Mouse (Mus musculus) forebrain, embryonic 15.5 days (tissue): ENCODE measurements around the gene Sergef. TPM values are rescaled to one million over a fixed set of nuclear protein-coding genes. Genes with fewer than 3 reads are reported as not detected.
A peak's percentile ranks its signal among the peaks of the same experiment; 100 is the strongest.

ENCODE experiments used
- ATAC-seq: fragments of 200-750 bp; cut with Nextera tagmentation; replicated peaks from 2 replicates; pipeline ENCODE4 v1.8.0; 2017; ENCODE audit warnings: mild to moderate bottlenecking, moderate TSS enrichment, moderate library complexity
- H3K27ac ChIP-seq: fragments of 300-500 bp; sonication (generic); replicated peaks from 2 replicates; pipeline ENCODE4 v1.5.1; 2015; ENCODE audit warnings: mild to moderate bottlenecking, inconsistent platforms
- H3K27me3 ChIP-seq: fragments of 300-500 bp; sonication (generic); 2 replicates; pipeline ENCODE4 v1.6.1; 2015; ENCODE audit warnings: inconsistent platforms
- H3K36me3 ChIP-seq: fragments of 300-500 bp; sonication (generic); 2 replicates; pipeline ENCODE4 v1.6.1; 2015; ENCODE audit warnings: mild to moderate bottlenecking, inconsistent platforms
- H3K4me1 ChIP-seq: fragments of 300-500 bp; sonication (generic); 2 replicates; pipeline ENCODE4 v1.6.1; 2015; ENCODE audit warnings: inconsistent platforms
- H3K4me2 ChIP-seq: fragments of 300-500 bp; sonication (generic); replicated peaks from 2 replicates; pipeline ENCODE4 v1.6.1; 2015; ENCODE audit warnings: mild to moderate bottlenecking, inconsistent platforms
- H3K4me3 ChIP-seq: fragments of 300-500 bp; sonication (generic); 2 replicates; pipeline ENCODE4 v1.5.1; 2015; ENCODE audit warnings: mild to moderate bottlenecking, inconsistent platforms
- H3K9ac ChIP-seq: fragments of 300-500 bp; sonication (generic); replicated peaks from 2 replicates; pipeline ENCODE4 v1.6.1; 2015; ENCODE audit warnings: mild to moderate bottlenecking, inconsistent platforms
- H3K9me3 ChIP-seq: fragments of 300-500 bp; sonication (generic); 2 replicates; pipeline ENCODE4 v1.6.1; 2016; ENCODE audit warnings: inconsistent platforms
- WGBS: fragments of 180-500 bp; shearing (Covaris S2); methylation state at CpG from one replicate; pipeline ENCODE4 v1.1.7; 2015; ENCODE audit warnings: mixed read lengths; 5-methylcytosine and 5-hydroxymethylcytosine counted together
- polyA plus RNA-seq: library from polyadenylated mRNA; unstranded; fragments of >200 nt; fragmentation: Nextera tagmentation; extraction: Ambion mirVana; gene quantifications from 2 replicates; pipeline ENCODE4 v1.2.1, GENCODE M21; 2015

Sergef gene
- polyA plus RNA-seq, 1 experiment from 2014 or later, result 29.4 TPM

- H3K9ac ChIP-seq, result no peak overlapping the region
- no peak for ATAC-seq
- H3K27me3 ChIP-seq, result no peaks in the 10 kb centered on the region
- no peaks in the 10 kb centered on the region for H3K9me3 ChIP-seq
- H3K4me3 ChIP-seq, result no peak overlapping the region
- peaks cover 18% of the 10 kb centered on the region for H3K36me3 ChIP-seq
- H3K4me2 ChIP-seq, result no peak overlapping the region
- no peaks in the 10 kb centered on the region for H3K4me1 ChIP-seq
- no peak overlapping the region for H3K27ac ChIP-seq
Measured at GRCm38 (mm10) chr7:46563801-46564200, 75.8 kb downstream of the Sergef start.

- no peak overlapping the region for H3K4me2 ChIP-seq
- no peak overlapping the region for H3K27ac ChIP-seq
- H3K4me1 ChIP-seq, result peaks cover 16% of the 10 kb centered on the region
- 95% methylated on average over 2 of the region's 2 CpGs for WGBS
- no peak overlapping the region for H3K9ac ChIP-seq
- no peak overlapping the region for H3K4me3 ChIP-seq
- no peak for ATAC-seq
- 0 out of 2 replicates have a peak, but pooled peaks cover 4% of the 10 kb centered on the region for H3K36me3 ChIP-seq
- no peaks in the 10 kb centered on the region for H3K9me3 ChIP-seq
- no peaks in the 10 kb centered on the region for H3K27me3 ChIP-seq
Measured at GRCm38 (mm10) chr7:46560061-46560460, 79.5 kb downstream of the Sergef start.

DNA sequence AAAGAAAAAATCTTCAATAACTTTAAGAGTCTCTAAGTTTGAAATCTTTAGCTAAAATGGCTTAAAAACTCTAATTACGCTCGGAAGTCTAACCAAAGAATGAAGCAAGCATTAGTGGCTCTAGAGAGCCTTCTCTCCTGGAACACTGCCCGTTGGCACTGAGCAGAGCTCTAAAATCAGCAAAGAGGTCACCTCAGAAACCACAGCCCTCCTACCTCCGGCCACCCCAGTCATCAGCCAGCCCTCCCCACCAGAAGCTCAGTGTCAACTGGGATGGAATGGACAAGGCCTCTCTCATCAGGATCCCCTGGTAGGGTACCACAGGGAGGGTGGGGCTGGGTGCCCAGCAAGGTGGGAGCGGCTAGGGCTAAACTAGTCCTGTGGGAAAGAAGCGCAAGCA is 80.0 kb downstream of the Sergef start:
- Histone ChIP-seq H3K27me3 (no peaks in the 10 kb centered on the region), H3K4me1 (peaks cover 20% of the 10 kb centered on the region), H3K4me2 (no peak overlapping the region), H3K36me3 (0 out of 2 replicates have a peak, but pooled peaks cover 2% of the 10 kb centered on the region), H3K4me3 (no peak overlapping the region), H3K27ac (no peak overlapping the region), H3K9ac (no peak overlapping the region), H3K9me3 (no peaks in the 10 kb centered on the region)
- 86% methylated on average over 6 of the region's 6 CpGs for WGBS
- no peak for ATAC-seq

DNA sequence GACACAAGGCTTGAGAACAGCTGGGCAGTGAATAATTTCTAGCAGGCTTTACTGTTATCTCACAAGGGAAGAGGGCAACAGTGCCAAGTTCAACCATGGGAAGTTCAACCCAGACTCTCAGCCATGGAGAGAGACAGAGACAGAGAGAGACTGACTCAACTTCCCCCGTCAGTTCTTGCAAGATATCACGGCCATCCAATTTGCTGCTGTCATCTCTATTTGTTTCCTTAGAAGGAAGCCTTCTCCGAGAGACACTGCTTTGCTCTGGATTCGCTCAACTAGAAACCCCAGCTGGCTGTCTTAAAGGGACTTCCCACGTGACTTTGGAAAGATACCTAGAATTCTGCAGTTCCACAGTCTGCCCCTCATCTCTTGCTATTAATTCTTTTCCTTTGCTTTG is 80.6 kb downstream of the Sergef start:
- ATAC-seq, result no peak
- Histone ChIP-seq H3K9ac (no peak overlapping the region), H3K27ac (no peak overlapping the region), H3K4me1 (peaks cover 26% of the 10 kb centered on the region), H3K27me3 (no peaks in the 10 kb centered on the region), H3K4me3 (no peak overlapping the region), H3K4me2 (no peak overlapping the region), H3K36me3 (no peaks in the 10 kb centered on the region), H3K9me3 (no peaks in the 10 kb centered on the region)
- 82% methylated on average over 5 of the region's 5 CpGs for WGBS

GRCm38 (mm10) chr7:46557996-46558395 is 81.6 kb downstream of the Sergef start:
- H3K36me3 ChIP-seq, result no peaks in the 10 kb centered on the region
- H3K4me1 ChIP-seq, result peaks cover 34% of the 10 kb centered on the region
- no peak overlapping the region for H3K4me3 ChIP-seq
- no peaks in the 10 kb centered on the region for H3K9me3 ChIP-seq
- no peaks in the 10 kb centered on the region for H3K27me3 ChIP-seq
- no peak overlapping the region for H3K9ac ChIP-seq
- 84% methylated on average over 4 of the region's 4 CpGs for WGBS
- ATAC-seq, result no peak
- H3K27ac ChIP-seq, result no peak overlapping the region
- no peak overlapping the region for H3K4me2 ChIP-seq

GRCm38 (mm10) chr7:46557387-46557786 is 82.2 kb downstream of the Sergef start:
- Histone ChIP-seq H3K36me3 (no peaks in the 10 kb centered on the region), H3K9ac (no peak overlapping the region), H3K27me3 (no peaks in the 10 kb centered on the region), H3K4me2 (no peak overlapping the region), H3K27ac (no peak overlapping the region), H3K9me3 (no peaks in the 10 kb centered on the region), H3K4me3 (no peak overlapping the region), H3K4me1 (peaks cover 34% of the 10 kb centered on the region)
- ATAC-seq, result no peak
- WGBS, result 89% methylated on average over 11 of the region's 11 CpGs

DNA sequence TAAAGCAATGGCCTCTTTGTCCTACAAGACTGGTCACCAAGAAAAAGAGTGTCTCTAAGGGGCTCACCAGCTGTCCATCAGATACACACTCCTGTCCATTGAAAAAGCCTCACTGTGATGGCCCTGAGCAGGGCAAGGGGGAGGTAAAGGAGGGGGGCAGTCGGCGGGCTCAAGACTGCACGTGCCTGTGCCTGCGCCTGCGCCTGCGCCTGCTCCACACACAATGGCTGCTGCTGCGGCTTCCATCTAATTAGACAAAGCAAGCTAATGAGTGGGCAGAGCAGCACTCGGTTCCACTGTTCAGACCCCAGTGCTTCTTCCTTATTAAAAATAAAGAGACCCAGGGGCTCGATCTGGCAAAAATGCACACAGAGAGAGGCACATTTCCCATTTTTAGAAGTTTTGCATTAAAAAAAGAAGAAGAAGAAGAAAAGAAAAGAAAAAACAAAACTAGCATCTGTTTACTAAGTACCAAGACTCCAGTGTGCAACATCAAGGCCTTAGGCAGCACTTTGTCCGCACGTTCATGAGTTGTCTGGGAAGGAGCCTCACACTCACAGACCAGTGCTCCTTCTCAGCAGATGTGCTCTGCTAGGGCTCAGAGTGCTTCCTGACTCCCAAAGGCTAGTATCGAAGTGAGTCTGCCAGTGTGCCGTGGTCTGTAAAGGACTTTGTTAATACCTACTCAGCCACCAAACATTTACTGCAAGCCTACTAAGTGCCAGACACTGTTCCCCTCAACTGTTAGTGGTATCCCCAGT is 83.1 kb downstream of the Sergef start:
- Histone ChIP-seq H3K9ac (no peak overlapping the region), H3K4me2 (no peak overlapping the region), H3K4me3 (no peak overlapping the region), H3K36me3 (no peaks in the 10 kb centered on the region), H3K27me3 (no peaks in the 10 kb centered on the region), H3K9me3 (no peaks in the 10 kb centered on the region), H3K4me1 (peaks cover 43% of the 10 kb centered on the region), H3K27ac (peak overlapping the region; percentile 53)
- peak; percentile 92 for ATAC-seq
- WGBS, result 13% methylated on average over 13 of the region's 13 CpGs

DNA sequence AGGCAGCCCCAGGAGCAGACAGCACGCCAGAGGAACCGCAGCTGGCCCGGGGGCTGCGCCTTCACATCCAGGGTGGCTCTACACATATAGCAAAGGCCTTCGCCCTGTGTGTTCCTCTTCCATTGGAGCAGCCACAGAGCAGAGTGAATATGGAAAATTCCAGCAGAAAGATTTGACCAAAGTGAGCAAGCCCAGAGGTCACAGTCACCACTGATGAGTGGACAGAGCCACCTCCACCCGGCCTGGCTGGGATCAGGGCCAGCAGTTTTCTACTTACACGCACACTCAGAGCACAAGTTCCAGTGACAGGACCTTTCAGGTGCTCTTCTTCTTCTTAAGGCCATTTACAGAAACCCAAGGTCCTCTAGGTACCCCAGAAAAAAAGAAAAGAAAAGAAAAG is 83.9 kb downstream of the Sergef start:
- no peak for ATAC-seq

DNA sequence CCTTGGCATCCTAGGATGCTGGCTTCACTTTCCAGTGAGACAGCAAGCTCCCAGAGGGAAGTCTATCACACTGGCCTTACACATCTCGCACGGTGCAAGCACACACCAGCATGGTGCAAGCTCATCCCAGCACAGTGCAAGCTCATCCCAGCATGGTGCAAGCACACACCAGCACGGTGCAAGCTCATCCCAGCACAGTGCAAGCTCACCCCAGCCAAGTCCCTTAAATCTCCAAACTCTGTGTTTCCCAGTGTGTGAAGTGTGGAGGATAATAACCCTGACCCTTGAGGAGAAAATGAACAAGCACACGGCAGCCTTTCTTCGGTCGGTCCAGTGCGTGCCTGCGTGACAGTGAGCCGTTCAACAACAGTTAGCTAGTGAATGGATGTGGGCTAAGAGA is 84.8 kb downstream of the Sergef start:
- 60% methylated on average over 9 of the region's 9 CpGs for WGBS
- no peak overlapping the region for H3K4me3 ChIP-seq
- H3K4me2 ChIP-seq, result no peak overlapping the region
- H3K36me3 ChIP-seq, result no peaks in the 10 kb centered on the region
- H3K27me3 ChIP-seq, result no peaks in the 10 kb centered on the region
- H3K9me3 ChIP-seq, result no peaks in the 10 kb centered on the region
- ATAC-seq, result no peak
- H3K27ac ChIP-seq, result peak overlapping the region; percentile 5; the same call in 1 of the 2 replicates
- no peak overlapping the region for H3K9ac ChIP-seq
- H3K4me1 ChIP-seq, result peaks cover 51% of the 10 kb centered on the region

More for the DNA sequence above, 83.9 kb downstream of the Sergef start:
- no peaks in the 10 kb centered on the region for H3K27me3 ChIP-seq
- H3K4me2 ChIP-seq, result no peak overlapping the region
- H3K36me3 ChIP-seq, result no peaks in the 10 kb centered on the region
- H3K4me1 ChIP-seq, result peaks cover 51% of the 10 kb centered on the region
- no peak overlapping the region for H3K4me3 ChIP-seq
- 83% methylated on average over 7 of the region's 7 CpGs for WGBS
- H3K27ac ChIP-seq, result no peak overlapping the region
- H3K9me3 ChIP-seq, result no peaks in the 10 kb centered on the region
- no peak overlapping the region for H3K9ac ChIP-seq

- H3K4me2 ChIP-seq, result no peak overlapping the region
- no peaks in the 10 kb centered on the region for H3K27me3 ChIP-seq
- no peaks in the 10 kb centered on the region for H3K9me3 ChIP-seq
- H3K27ac ChIP-seq, result no peak overlapping the region
- no peaks in the 10 kb centered on the region for H3K36me3 ChIP-seq
- H3K9ac ChIP-seq, result no peak overlapping the region
- WGBS, result 37% methylated on average over 7 of the region's 7 CpGs
- no peak for ATAC-seq
- H3K4me1 ChIP-seq, result peaks cover 51% of the 10 kb centered on the region
- no peak overlapping the region for H3K4me3 ChIP-seq
Measured at GRCm38 (mm10) chr7:46554003-46554402, 85.6 kb downstream of the Sergef start.

- 81% methylated on average over 20 of the region's 20 CpGs for WGBS
- Histone ChIP-seq H3K9me3 (no peaks in the 10 kb centered on the region), H3K9ac (no peak overlapping the region), H3K4me2 (no peak overlapping the region), H3K4me1 (peaks cover 51% of the 10 kb centered on the region), H3K4me3 (no peak overlapping the region), H3K27me3 (no peaks in the 10 kb centered on the region), H3K27ac (peak overlapping the region; percentile 52), H3K36me3 (no peaks in the 10 kb centered on the region)
- no peak for ATAC-seq
Measured at GRCm38 (mm10) chr7:46551935-46552752, 87.5 kb downstream of the Sergef start.

DNA sequence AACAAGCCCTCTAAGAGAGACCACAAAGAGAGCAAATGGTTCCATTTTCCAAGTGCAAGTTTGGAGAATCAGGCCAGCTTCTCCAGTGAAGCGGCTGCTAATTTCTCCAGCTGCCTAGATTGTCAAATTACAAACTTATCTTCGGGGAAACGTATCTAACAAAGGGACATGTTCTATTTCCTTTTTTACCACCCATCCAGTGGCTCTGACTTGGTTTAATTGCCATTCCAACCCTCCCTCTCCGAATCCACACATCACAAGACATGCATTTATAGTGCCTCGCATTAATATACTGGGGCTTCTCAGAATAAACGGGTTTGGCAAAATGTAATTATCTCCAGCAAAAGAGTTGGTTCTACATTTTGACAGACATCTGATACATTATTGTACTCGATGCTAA is 88.4 kb downstream of the Sergef start:
- no peak overlapping the region for H3K4me2 ChIP-seq
- WGBS, result 51% methylated on average over 7 of the region's 7 CpGs
- peak overlapping the region; percentile 52 for H3K27ac ChIP-seq
- ATAC-seq, result no peak
- H3K27me3 ChIP-seq, result no peaks in the 10 kb centered on the region
- H3K9me3 ChIP-seq, result no peaks in the 10 kb centered on the region
- H3K4me1 ChIP-seq, result peaks cover 43% of the 10 kb centered on the region
- no peak overlapping the region for H3K4me3 ChIP-seq
- no peaks in the 10 kb centered on the region for H3K36me3 ChIP-seq
- H3K9ac ChIP-seq, result no peak overlapping the region
